Mouse (Mus musculus): ENCODE measurements at regions not wholly inside any gene's neighbourhood (a gene's known extent, or its start where the extent isn't known, plus 50 kb on each side); places are given as distances from the start of the nearest gene placed in this dataset.
A peak's percentile ranks its signal among the peaks of the same experiment; 100 is the strongest.

- Histone ChIP-seq H3K4me2 (ENCODE audit: low read length) (no peak overlapping the region), H3K4me3 (replicated peaks; ENCODE audit: low read depth, low read length) (no peak overlapping the region), H3K27me3 (ENCODE audit: insufficient read depth, low read length) (no peaks in the 10 kb centered on the region), H3K9ac (ENCODE audit: low read depth, low read length) (no peak overlapping the region), H3K27ac (no peak overlapping the region), H3K4me1 (replicated peaks; ENCODE audit: insufficient read depth, low read length) (no peaks in the 10 kb centered on the region), H3K9me3 (replicated peaks; ENCODE audit: low read length) (no peaks in the 10 kb centered on the region), H3K36me3 (ENCODE audit: insufficient read depth, low read length) (no peaks in the 10 kb centered on the region)
- ATAC-seq (replicated peaks; ENCODE audit: low FRiP score, low read depth) (no peak), DNase-seq (ENCODE audit: low spot score) (no peak)
- TF ChIP-seq CTCF (IDR thresholded peaks at IDR 0.05; ENCODE audit: low read depth), result no peak
- WGBS, result 68% methylated on average over 4 of the region's 4 CpGs
These were observed 369.8 kb upstream of the Adamts16 start for GRCm38 (mm10) chr13:71211363-71211762.

- no peak overlapping the region for H3K9ac ChIP-seq (ENCODE audit: low read depth, low read length)
- no peaks in the 10 kb centered on the region for H3K4me1 ChIP-seq (replicated peaks; ENCODE audit: insufficient read depth, low read length)
- no peaks in the 10 kb centered on the region for H3K27me3 ChIP-seq (ENCODE audit: insufficient read depth, low read length)
- H3K9me3 ChIP-seq (replicated peaks; ENCODE audit: low read length), result no peaks in the 10 kb centered on the region
- no peak for ATAC-seq (replicated peaks; ENCODE audit: low FRiP score, low read depth)
- 58% methylated on average over 7 of the region's 7 CpGs for WGBS
- no peak overlapping the region for H3K27ac ChIP-seq
- no peak overlapping the region for H3K4me3 ChIP-seq (replicated peaks; ENCODE audit: low read depth, low read length)
- H3K4me2 ChIP-seq (ENCODE audit: low read length), result no peak overlapping the region
- no peak for DNase-seq (ENCODE audit: low spot score)
- H3K36me3 ChIP-seq (ENCODE audit: insufficient read depth, low read length), result no peaks in the 10 kb centered on the region
- TF ChIP-seq CTCF (IDR thresholded peaks at IDR 0.05; ENCODE audit: low read depth), result no peak
These were observed 369.1 kb upstream of the Adamts16 start for GRCm38 (mm10) chr13:71210658-71211251.

GRCm38 (mm10) chr13:71205708-71206107, 364.1 kb upstream of the Adamts16 start:
- no peak for TF ChIP-seq CTCF (IDR thresholded peaks at IDR 0.05; ENCODE audit: low read depth)
- WGBS, result 50% methylated on average over 3 of the region's 3 CpGs
- H3K27me3 ChIP-seq (ENCODE audit: insufficient read depth, low read length), result no peaks in the 10 kb centered on the region

GRCm38 (mm10) chr13:71200656-71201055, 359.0 kb upstream of the Adamts16 start:
- Histone ChIP-seq H3K9me3 (replicated peaks; ENCODE audit: low read length) (no peaks in the 10 kb centered on the region), H3K4me2 (ENCODE audit: low read length) (no peak overlapping the region), H3K4me1 (replicated peaks; ENCODE audit: insufficient read depth, low read length) (no peaks in the 10 kb centered on the region), H3K27ac (no peak overlapping the region), H3K27me3 (ENCODE audit: insufficient read depth, low read length) (no peaks in the 10 kb centered on the region), H3K4me3 (replicated peaks; ENCODE audit: low read depth, low read length) (no peak overlapping the region), H3K36me3 (ENCODE audit: insufficient read depth, low read length) (no peaks in the 10 kb centered on the region), H3K9ac (ENCODE audit: low read depth, low read length) (no peak overlapping the region)
- WGBS, result 20% methylated on average over 3 of the region's 3 CpGs
- no peak for TF ChIP-seq CTCF (IDR thresholded peaks at IDR 0.05; ENCODE audit: low read depth)
- ATAC-seq (replicated peaks; ENCODE audit: low FRiP score, low read depth) (no peak), DNase-seq (ENCODE audit: low spot score) (peak; percentile 38)

More at GRCm38 (mm10) chr13:71205708-71206107, 364.1 kb upstream of the Adamts16 start:
- no peaks in the 10 kb centered on the region for H3K36me3 ChIP-seq (ENCODE audit: insufficient read depth, low read length)
- H3K4me2 ChIP-seq (ENCODE audit: low read length), result no peak overlapping the region
- no peak overlapping the region for H3K27ac ChIP-seq
- no peaks in the 10 kb centered on the region for H3K9me3 ChIP-seq (replicated peaks; ENCODE audit: low read length)
- H3K4me1 ChIP-seq (replicated peaks; ENCODE audit: insufficient read depth, low read length), result no peaks in the 10 kb centered on the region
- ATAC-seq (replicated peaks; ENCODE audit: low FRiP score, low read depth) (no peak), DNase-seq (ENCODE audit: low spot score) (no peak)
- no peak overlapping the region for H3K4me3 ChIP-seq (replicated peaks; ENCODE audit: low read depth, low read length)
- H3K9ac ChIP-seq (ENCODE audit: low read depth, low read length), result no peak overlapping the region

- WGBS, result 79% methylated on average over 4 of the region's 4 CpGs
- Histone ChIP-seq H3K4me3 (replicated peaks; ENCODE audit: low read depth, low read length) (no peak overlapping the region), H3K27ac (no peak overlapping the region), H3K4me2 (ENCODE audit: low read length) (no peak overlapping the region), H3K27me3 (ENCODE audit: insufficient read depth, low read length) (no peaks in the 10 kb centered on the region), H3K36me3 (ENCODE audit: insufficient read depth, low read length) (no peaks in the 10 kb centered on the region), H3K9me3 (replicated peaks; ENCODE audit: low read length) (no peaks in the 10 kb centered on the region), H3K4me1 (replicated peaks; ENCODE audit: insufficient read depth, low read length) (no peaks in the 10 kb centered on the region), H3K9ac (ENCODE audit: low read depth, low read length) (no peak overlapping the region)
- no peak for DNase-seq (ENCODE audit: low spot score)
- no peak for TF ChIP-seq CTCF (IDR thresholded peaks at IDR 0.05; ENCODE audit: low read depth)
- no peak for ATAC-seq (replicated peaks; ENCODE audit: low FRiP score, low read depth)
These were observed 354.1 kb upstream of the Adamts16 start for GRCm38 (mm10) chr13:71195675-71196074.

- DNase-seq (ENCODE audit: low spot score) (no peak), ATAC-seq (replicated peaks; ENCODE audit: low FRiP score, low read depth) (no peak)
- Histone ChIP-seq H3K36me3 (ENCODE audit: insufficient read depth, low read length) (no peaks in the 10 kb centered on the region), H3K4me1 (replicated peaks; ENCODE audit: insufficient read depth, low read length) (no peaks in the 10 kb centered on the region), H3K4me2 (ENCODE audit: low read length) (no peak overlapping the region), H3K9ac (ENCODE audit: low read depth, low read length) (no peak overlapping the region), H3K27me3 (ENCODE audit: insufficient read depth, low read length) (no peaks in the 10 kb centered on the region), H3K4me3 (replicated peaks; ENCODE audit: low read depth, low read length) (no peak overlapping the region), H3K27ac (no peak overlapping the region), H3K9me3 (replicated peaks; ENCODE audit: low read length) (no peaks in the 10 kb centered on the region)
- TF ChIP-seq CTCF (IDR thresholded peaks at IDR 0.05; ENCODE audit: low read depth), result no peak
- WGBS, result 77% methylated on average over 4 of the region's 4 CpGs
These were observed 342.9 kb upstream of the Adamts16 start for GRCm38 (mm10) chr13:71184500-71184899.

GRCm38 (mm10) chr13:71179083-71179482, 337.5 kb upstream of the Adamts16 start:
- no peak for DNase-seq (ENCODE audit: low spot score)
- Histone ChIP-seq H3K4me3 (replicated peaks; ENCODE audit: low read depth, low read length) (no peak overlapping the region), H3K27me3 (ENCODE audit: insufficient read depth, low read length) (no peaks in the 10 kb centered on the region), H3K9ac (ENCODE audit: low read depth, low read length) (no peak overlapping the region), H3K9me3 (replicated peaks; ENCODE audit: low read length) (no peaks in the 10 kb centered on the region), H3K27ac (no peak overlapping the region), H3K36me3 (ENCODE audit: insufficient read depth, low read length) (no peaks in the 10 kb centered on the region), H3K4me2 (ENCODE audit: low read length) (no peak overlapping the region), H3K4me1 (replicated peaks; ENCODE audit: insufficient read depth, low read length) (no peaks in the 10 kb centered on the region)
- no peak for TF ChIP-seq CTCF (IDR thresholded peaks at IDR 0.05; ENCODE audit: low read depth)
- no peak for ATAC-seq (replicated peaks; ENCODE audit: low FRiP score, low read depth)
